Mouse (Mus musculus) intestine, embryonic 14.5 days (tissue): ENCODE measurements at regions not wholly inside any gene's neighbourhood (a gene's known extent, or its start where the extent isn't known, plus 50 kb on each side); places are given as distances from the start of the nearest gene placed in this dataset.
A peak's percentile ranks its signal among the peaks of the same experiment; 100 is the strongest.

Source experiments
- ATAC-seq: fragments of 200-750 bp; cut with Nextera tagmentation; replicated peaks from 2 replicates; pipeline ENCODE4 v1.8.0; 2017; ENCODE audit warnings: low read depth, moderate number of reproducible peaks, moderate TSS enrichment, moderate library complexity; ENCODE audit not compliant: low FRiP score, low TSS enrichment
- DNase-seq: peaks from one replicate; pipeline ENCODE4 v3.0.0-alpha.2; 2018; ENCODE audit warnings: low spot score
- H3K27ac ChIP-seq: fragments of 300-500 bp; sonication (generic); 2 replicates; pipeline ENCODE4 v1.5.1; 2014; ENCODE audit warnings: low read depth, mild to moderate bottlenecking, control low read depth
- H3K27me3 ChIP-seq: fragments of 300-500 bp; sonication (generic); replicated peaks from 2 replicates; pipeline ENCODE4 v1.6.1; 2014; ENCODE audit warnings: low read length, control low read depth; ENCODE audit not compliant: control insufficient read depth, insufficient read depth
- H3K36me3 ChIP-seq: fragments of 300-500 bp; sonication (generic); 2 replicates; pipeline ENCODE4 v1.6.1; 2014; ENCODE audit warnings: low read length, control low read depth; ENCODE audit not compliant: control insufficient read depth, insufficient read depth
- H3K4me1 ChIP-seq: fragments of 300-500 bp; sonication (generic); replicated peaks from 2 replicates; pipeline ENCODE4 v1.6.1; 2014; ENCODE audit warnings: low read length, control low read depth, mixed read lengths; ENCODE audit not compliant: control insufficient read depth, insufficient read depth
- H3K4me2 ChIP-seq: fragments of 300-500 bp; sonication (generic); 2 replicates; pipeline ENCODE4 v1.6.1; 2014; ENCODE audit warnings: low read length
- H3K4me3 ChIP-seq: fragments of 300-500 bp; sonication (generic); 2 replicates; pipeline ENCODE4 v1.5.1; 2014; ENCODE audit warnings: low read depth, low read length, control low read depth, mixed read lengths
- H3K9ac ChIP-seq: fragments of 300-500 bp; sonication (generic); 2 replicates; pipeline ENCODE4 v1.6.1; 2014; ENCODE audit warnings: mild to moderate bottlenecking, low read length
- H3K9me3 ChIP-seq: fragments of 300-500 bp; sonication (generic); 2 replicates; pipeline ENCODE4 v1.6.1; 2016; ENCODE audit warnings: low read length, control low read depth; ENCODE audit not compliant: control insufficient read depth
- WGBS: fragments of 180-500 bp; shearing (Covaris S2); extraction: QIAGEN DNeasy Blood & Tissue Kit; methylation state at CpG from one replicate; pipeline ENCODE4 v1.1.7; 2014; 5-methylcytosine and 5-hydroxymethylcytosine counted together

DNA sequence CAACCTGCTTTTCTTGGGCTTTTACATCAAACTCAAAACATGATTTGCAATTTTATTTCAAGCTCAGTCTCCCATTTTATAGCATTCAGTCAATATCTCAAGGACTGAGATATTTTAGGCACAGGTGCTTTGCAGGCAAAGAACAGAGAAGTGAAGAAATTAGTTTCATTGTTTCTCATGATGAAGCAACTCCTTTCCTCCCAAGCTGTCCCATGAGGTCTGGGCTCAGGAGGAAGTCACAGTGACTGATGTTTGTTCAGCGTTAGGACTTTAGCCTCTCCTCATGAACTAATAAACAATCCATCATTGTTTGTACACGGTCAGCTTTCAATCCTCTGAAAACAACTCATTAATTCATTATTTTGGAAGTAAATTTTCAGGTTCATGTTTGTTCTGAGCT is 66.6 kb upstream of the Peli1 start:
- no peak overlapping the region for H3K9ac ChIP-seq
- H3K4me3 ChIP-seq: no peak overlapping the region
- H3K4me2 ChIP-seq: no peak overlapping the region
- H3K36me3 ChIP-seq: no peaks in the 10 kb centered on the region
- no peaks in the 10 kb centered on the region for H3K9me3 ChIP-seq
- ATAC-seq (no peak), DNase-seq (no peak)
- H3K27me3 ChIP-seq: no peaks in the 10 kb centered on the region
- H3K4me1 ChIP-seq: no peaks in the 10 kb centered on the region
- H3K27ac ChIP-seq: no peak overlapping the region
- WGBS: 37% methylated on average over 2 of the region's 2 CpGs

- H3K27ac ChIP-seq: no peak overlapping the region
- H3K4me2 ChIP-seq: no peak overlapping the region
- H3K9me3 ChIP-seq: no peaks in the 10 kb centered on the region
- H3K4me3 ChIP-seq: no peak overlapping the region
- 87% methylated on average over 4 of the region's 4 CpGs for whole genome bisulfite sequencing
- no peaks in the 10 kb centered on the region for H3K27me3 ChIP-seq
- no peak for DNase-seq
- no peaks in the 10 kb centered on the region for H3K4me1 ChIP-seq
- no peak for ATAC-seq
- H3K36me3 ChIP-seq: no peaks in the 10 kb centered on the region
- H3K9ac ChIP-seq: no peak overlapping the region
Observed at GRCm38 (mm10) chr11:21027299-21027698, 63.8 kb upstream of the Peli1 start.

DNA sequence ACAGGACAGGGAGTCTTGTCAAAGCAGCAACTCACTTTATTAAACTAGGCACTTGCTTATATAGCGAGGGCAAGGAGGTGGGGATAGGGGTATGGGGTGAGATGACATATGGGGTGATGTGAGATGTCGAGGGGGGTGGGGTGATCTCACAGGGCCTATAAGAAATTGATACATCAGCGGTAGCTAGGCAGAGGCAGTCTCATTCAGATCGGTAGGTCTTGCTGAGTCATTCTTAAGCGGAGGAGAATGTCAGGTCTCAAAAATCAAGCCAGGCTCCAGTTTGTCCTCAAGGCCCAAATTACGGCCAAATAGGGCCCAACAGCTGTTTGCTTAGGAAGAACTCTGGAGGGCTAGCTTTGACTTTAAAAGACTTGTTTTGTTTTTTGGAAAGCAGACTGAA is 60.7 kb upstream of the Peli1 start:
- Histone ChIP-seq H3K4me3 (no peak overlapping the region), H3K27ac (no peak overlapping the region), H3K9ac (no peak overlapping the region), H3K36me3 (no peaks in the 10 kb centered on the region), H3K9me3 (no peaks in the 10 kb centered on the region), H3K27me3 (no peaks in the 10 kb centered on the region), H3K4me2 (no peak overlapping the region), H3K4me1 (peaks cover 14% of the 10 kb centered on the region)
- no peak for DNase-seq
- ATAC-seq: no peak
- 93% methylated on average over 6 of the region's 6 CpGs for WGBS

- Histone ChIP-seq H3K9me3 (no peaks in the 10 kb centered on the region), H3K4me3 (no peak overlapping the region), H3K36me3 (no peaks in the 10 kb centered on the region), H3K4me2 (no peak overlapping the region), H3K27ac (no peak overlapping the region), H3K4me1 (peaks cover 14% of the 10 kb centered on the region), H3K27me3 (no peaks in the 10 kb centered on the region), H3K9ac (no peak overlapping the region)
- DNase-seq (no peak), ATAC-seq (no peak)
- 89% methylated on average over 2 of the region's 2 CpGs for WGBS
Observed at GRCm38 (mm10) chr11:21031816-21032215, 59.3 kb upstream of the Peli1 start.

DNA sequence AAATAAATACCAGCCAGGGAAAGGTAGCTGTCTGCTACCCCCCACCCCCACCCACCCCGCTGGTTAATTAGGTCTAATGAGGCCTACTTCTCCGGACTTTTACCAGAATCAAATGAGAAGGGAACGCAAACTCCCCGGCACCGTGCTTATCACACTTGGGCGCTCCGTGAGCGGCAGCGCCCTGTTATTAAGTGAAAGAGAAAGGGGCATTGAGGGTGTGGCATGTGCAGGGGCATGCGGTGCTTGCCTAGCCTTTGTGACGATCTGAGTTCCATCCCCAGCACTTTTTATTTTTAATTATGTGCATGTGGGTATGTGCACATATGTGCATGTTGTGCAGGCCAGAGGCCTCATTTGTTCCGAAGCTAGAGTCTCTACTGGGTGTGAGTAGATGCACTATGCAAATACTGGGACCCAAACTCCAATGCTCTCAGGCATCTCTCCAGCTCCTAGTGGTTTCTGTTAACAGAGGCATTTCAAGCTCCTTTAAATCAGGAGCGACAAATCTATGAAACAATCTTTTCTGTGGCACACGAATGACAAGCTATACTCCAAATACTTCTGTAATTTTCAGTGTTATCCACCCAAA is 57.8 kb upstream of the Peli1 start:
- Histone ChIP-seq H3K27ac (no peak overlapping the region), H3K9me3 (no peaks in the 10 kb centered on the region), H3K9ac (no peak overlapping the region), H3K4me1 (peaks cover 14% of the 10 kb centered on the region), H3K4me3 (no peak overlapping the region), H3K36me3 (no peaks in the 10 kb centered on the region), H3K4me2 (no peak overlapping the region), H3K27me3 (no peaks in the 10 kb centered on the region)
- 76% methylated on average over 14 of the region's 14 CpGs for WGBS
- no peak for DNase-seq
- no peak for ATAC-seq

GRCm38 (mm10) chr11:21033823-21034401 is 57.2 kb upstream of the Peli1 start:
- ATAC-seq: no peak
- DNase-seq: peak; percentile 66
- Histone ChIP-seq H3K27me3 (no peaks in the 10 kb centered on the region), H3K9me3 (no peaks in the 10 kb centered on the region), H3K9ac (no peak overlapping the region), H3K4me2 (peak overlapping the region; percentile 33; the same call in 1 of the 2 replicates), H3K36me3 (no peaks in the 10 kb centered on the region), H3K4me3 (no peak overlapping the region), H3K27ac (no peak overlapping the region), H3K4me1 (peaks cover 17% of the 10 kb centered on the region)
- WGBS: 42% methylated on average over 11 of the region's 11 CpGs

DNA sequence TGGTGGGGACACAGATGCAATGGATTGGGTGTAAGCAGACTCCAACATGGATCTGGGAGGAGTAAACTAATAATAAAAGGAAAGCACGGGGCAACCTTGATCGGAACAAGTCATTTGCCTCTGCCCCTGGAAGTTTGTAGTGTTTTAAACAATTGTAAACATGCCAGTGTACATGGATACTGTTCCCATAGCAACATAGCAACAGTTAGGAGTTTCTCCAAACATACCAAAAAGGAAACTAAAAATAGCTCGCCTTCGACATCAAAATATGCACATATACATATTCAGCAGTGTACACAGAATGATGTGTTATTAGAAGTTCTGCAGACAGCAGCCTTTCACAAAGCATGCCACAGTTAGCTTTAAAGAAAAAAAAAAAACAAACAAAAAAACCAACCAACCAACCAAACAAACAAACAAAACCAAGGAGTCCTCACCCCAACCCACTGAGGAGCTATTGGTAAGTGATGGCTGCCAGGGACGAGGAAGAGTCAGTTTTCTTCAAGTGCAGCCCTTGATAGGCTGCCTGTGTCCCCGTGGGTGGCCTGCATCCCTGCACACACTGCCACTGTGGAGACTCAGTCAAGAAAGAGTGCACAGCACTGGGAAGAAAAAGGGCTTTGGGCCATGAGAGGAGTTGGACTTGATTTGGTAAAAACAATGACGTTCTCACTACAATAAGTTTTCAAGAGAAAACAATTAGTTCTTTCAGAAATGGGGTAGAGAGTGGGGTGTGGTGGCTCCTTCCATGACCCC is 54.8 kb upstream of the Peli1 start:
- WGBS: 48% methylated on average over 7 of the region's 7 CpGs

GRCm38 (mm10) chr11:21037267-21037906 is 53.7 kb upstream of the Peli1 start:
- DNase-seq (no peak), ATAC-seq (no peak)
- Histone ChIP-seq H3K9ac (no peak overlapping the region), H3K27me3 (no peaks in the 10 kb centered on the region), H3K4me3 (no peak overlapping the region), H3K9me3 (no peaks in the 10 kb centered on the region), H3K27ac (no peak overlapping the region), H3K36me3 (no peaks in the 10 kb centered on the region), H3K4me2 (no peak overlapping the region), H3K4me1 (peaks cover 17% of the 10 kb centered on the region)
- 80% methylated on average over 6 of the region's 6 CpGs for WGBS

More for the DNA sequence above, 54.8 kb upstream of the Peli1 start:
- Histone ChIP-seq H3K27ac (no peak overlapping the region), H3K9ac (no peak overlapping the region), H3K4me1 (peaks cover 17% of the 10 kb centered on the region), H3K4me3 (no peak overlapping the region), H3K36me3 (no peaks in the 10 kb centered on the region), H3K9me3 (no peaks in the 10 kb centered on the region), H3K4me2 (no peak overlapping the region), H3K27me3 (no peaks in the 10 kb centered on the region)
- no peak for DNase-seq
- no peak for ATAC-seq
